Mouse (Mus musculus) heart, adult 2 months (tissue): ENCODE data around the gene Calcoco1. TPM values are rescaled to one million over a fixed set of nuclear protein-coding genes. Genes with fewer than 3 reads are reported as not detected.

Experiments
- DNase-seq, 2 experiments: peaks; one replicate each; pipeline ENCODE4 v3.0.0; 2021
- H3K27ac ChIP-seq: fragments of 200-600 bp; 2 replicates; pipeline ENCODE4 v1.8.1; 2022
- H3K27me3 ChIP-seq: fragments of 200-500 bp; 2 replicates; pipeline ENCODE4 v1.6.1; 2012; ENCODE audit warnings: mild to moderate bottlenecking, low read length, inconsistent platforms, mixed read lengths; ENCODE audit not compliant: control insufficient read depth, insufficient read depth
- H3K36me3 ChIP-seq: fragments of 200-500 bp; 2 replicates; pipeline ENCODE4 v1.6.1; 2012; ENCODE audit warnings: low read length, inconsistent platforms; ENCODE audit not compliant: control insufficient read depth, insufficient read depth
- H3K4me1 ChIP-seq: fragments of 200-500 bp; 2 replicates; pipeline ENCODE4 v1.6.1; 2011; ENCODE audit warnings: low read length; ENCODE audit not compliant: control insufficient read depth, insufficient read depth
- H3K4me3 ChIP-seq: fragments of 200-600 bp; 2 replicates; pipeline ENCODE4 v1.8.1; 2022
- H3K79me2 ChIP-seq: fragments of 200-500 bp; replicated peaks from 2 replicates; pipeline ENCODE4 v1.6.1; 2012; ENCODE audit warnings: mild to moderate bottlenecking, inconsistent platforms, low read length, moderate library complexity, mixed read lengths; ENCODE audit not compliant: control insufficient read depth, insufficient read depth
- H3K9ac ChIP-seq: fragments of 200-500 bp; 2 replicates; pipeline ENCODE4 v1.6.1; 2012; ENCODE audit warnings: low read depth, mild to moderate bottlenecking, control low read depth, inconsistent platforms, low read length, mixed read lengths
- CTCF ChIP-seq: fragments of 200-600 bp; IDR thresholded peaks from 2 replicates; pipeline ENCODE4 v1.8.1; 2022; ENCODE audit warnings: antibody characterized with exemption, mild to moderate bottlenecking, moderate library complexity
- EP300 ChIP-seq: fragments of 200-500 bp; IDR thresholded peaks from 2 replicates; pipeline ENCODE4 v1.6.1; 2011; ENCODE audit warnings: low read depth, low read length, control low read depth; ENCODE audit not compliant: insufficient read depth
- POLR2A ChIP-seq: fragments of 200-500 bp; IDR thresholded peaks from 2 replicates; pipeline ENCODE4 v1.6.1; 2011; ENCODE audit warnings: mild to moderate bottlenecking, low read depth, low read length, control low read depth; ENCODE audit not compliant: insufficient read depth
- WGBS: fragments of 180-500 bp; shearing (Covaris S2); methylation state at CpG from one replicate; pipeline ENCODE4 v1.1.7; 2018; 5-methylcytosine and 5-hydroxymethylcytosine counted together
- intact Hi-C: fragments of 180-260 bp; cut with DNase I; formaldehyde crosslinking; loops from one replicate; pipeline ENCODE4 v1.15.1; 2025
- polyA plus RNA-seq: library from polyadenylated mRNA; depleted of rRNA; stranded (reverse); fragments of >200 nt; gene quantifications from 2 replicates; pipeline ENCODE4 v1.2.3, GENCODE M21; 2012
- total RNA-seq, 2 experiments: library from RNA; stranded (reverse); gene quantifications; 2 replicates each; pipeline ENCODE4 v1.2.3; 2021

Calcoco1 gene
- total and polyA plus RNA-seq, 3 experiments, result 98.0 to 124 (median 108) TPM

GRCm38 (mm10) chr15:102693600-102693999 lies 28.4 kb downstream of the Calcoco1 start:
- 1% methylated on average over 11 of the region's 11 CpGs for WGBS

GRCm38 (mm10) chr15:102692991-102693411 lies 29.0 kb downstream of the Calcoco1 start:
- H3K27ac ChIP-seq, result no peak overlapping the region
- TF ChIP-seq EP300 (no peak), CTCF (peak; percentile 91)
- under 1% methylated on average over 31 of the region's 32 CpGs for WGBS
- H3K27me3 ChIP-seq, result peaks cover 7% of the 10 kb centered on the region
- H3K4me3 ChIP-seq, result peak overlapping the region; percentile 64
- DNase-seq, result peak; percentile 48 to 78
- intact Hi-C loops, result no loop called here
- H3K79me2 ChIP-seq, result no peaks in the 10 kb centered on the region
- H3K9ac ChIP-seq, result no peak overlapping the region; the same call in 1 of the 2 replicates
- no peaks in the 10 kb centered on the region for H3K36me3 ChIP-seq
- H3K4me1 ChIP-seq, result no peaks in the 10 kb centered on the region

More at GRCm38 (mm10) chr15:102693600-102693999, 28.4 kb downstream of the Calcoco1 start:
- TF ChIP-seq EP300 (no peak), POLR2A (no peak), CTCF (no peak)
- no peak overlapping the region for H3K27ac ChIP-seq
- H3K27me3 ChIP-seq, result peaks cover 7% of the 10 kb centered on the region
- H3K79me2 ChIP-seq, result no peaks in the 10 kb centered on the region
- no peak overlapping the region for H3K9ac ChIP-seq
- intact Hi-C loops, result no loop called here
- no peak overlapping the region; the same call in 1 of the 2 replicates for H3K4me3 ChIP-seq
- DNase-seq, result peak in 1 of 2 experiments; percentile 48
- no peaks in the 10 kb centered on the region for H3K36me3 ChIP-seq
- no peaks in the 10 kb centered on the region for H3K4me1 ChIP-seq

- intact Hi-C loops, result no loop called here
- TF ChIP-seq CTCF (no peak), EP300 (no peak), POLR2A (no peak)
- peaks cover 7% of the 10 kb centered on the region for H3K27me3 ChIP-seq
- H3K36me3 ChIP-seq, result no peaks in the 10 kb centered on the region
- WGBS, result 6% methylated on average over 26 of the region's 26 CpGs
- H3K4me3 ChIP-seq, result peak overlapping the region; percentile 64
- H3K9ac ChIP-seq, result peak overlapping the region; percentile 3; the same call in 1 of the 2 replicates
- DNase-seq, result peak in 1 of 2 experiments; percentile 30
- no peak overlapping the region for H3K27ac ChIP-seq
- no peaks in the 10 kb centered on the region for H3K4me1 ChIP-seq
- no peaks in the 10 kb centered on the region for H3K79me2 ChIP-seq
Observed at GRCm38 (mm10) chr15:102692321-102692804, 29.6 kb downstream of the Calcoco1 start.

GRCm38 (mm10) chr15:102685791-102686190 lies 36.2 kb downstream of the Calcoco1 start:
- WGBS, result 32% methylated on average over 4 of the region's 4 CpGs
- no peak overlapping the region for H3K4me3 ChIP-seq
- H3K27ac ChIP-seq, result no peak overlapping the region
- H3K36me3 ChIP-seq, result no peaks in the 10 kb centered on the region
- DNase-seq, result no peak
- intact Hi-C loops, result no loop called here
- no peaks in the 10 kb centered on the region for H3K79me2 ChIP-seq
- no peaks in the 10 kb centered on the region for H3K4me1 ChIP-seq
- H3K9ac ChIP-seq, result no peak overlapping the region
- no peak for TF ChIP-seq EP300
- peaks cover 2% of the 10 kb centered on the region; the same call in 1 of the 2 replicates for H3K27me3 ChIP-seq

GRCm38 (mm10) chr15:102683670-102684069 lies 38.3 kb downstream of the Calcoco1 start:
- 18% methylated on average over 1 of the region's 1 CpGs for WGBS

GRCm38 (mm10) chr15:102676345-102676744 lies 45.6 kb downstream of the Calcoco1 start:
- Histone ChIP-seq H3K36me3 (no peaks in the 10 kb centered on the region), H3K27me3 (no peaks in the 10 kb centered on the region), H3K4me3 (no peak overlapping the region), H3K79me2 (no peaks in the 10 kb centered on the region), H3K9ac (no peak overlapping the region), H3K27ac (no peak overlapping the region), H3K4me1 (peaks cover 1% of the 10 kb centered on the region; the same call in 1 of the 2 replicates)
- 92% methylated on average over 2 of the region's 2 CpGs for WGBS
- no peak for TF ChIP-seq EP300
- TF ChIP-seq CTCF, result peak; percentile 38
- no peak for TF ChIP-seq POLR2A
- DNase-seq, result no peak
- intact Hi-C loops, result loop anchor here (10.0 kb wide), 1 partner anchor 602 kb away; the partner anchor contains the start of gene Eif4b

More at GRCm38 (mm10) chr15:102683670-102684069, 38.3 kb downstream of the Calcoco1 start:
- Histone ChIP-seq H3K36me3 (no peaks in the 10 kb centered on the region), H3K4me1 (no peaks in the 10 kb centered on the region), H3K27ac (no peak overlapping the region), H3K4me3 (no peak overlapping the region), H3K9ac (no peak overlapping the region), H3K27me3 (peaks cover 2% of the 10 kb centered on the region; the same call in 1 of the 2 replicates), H3K79me2 (no peaks in the 10 kb centered on the region)
- TF ChIP-seq CTCF, result peak; percentile 50
- TF ChIP-seq EP300, result no peak
- DNase-seq, result no peak
- intact Hi-C loops, result no loop called here
